Mouse (Mus musculus) right cerebral cortex, adult 18-20 months (tissue): ENCODE results near the gene Olfr1339.
A peak's percentile ranks its signal among the peaks of the same experiment; 100 is the strongest.

Experiments used
- DNase-seq: peaks from one replicate; pipeline ENCODE4 v3.0.0; 2022; ENCODE audit warnings: mixed read lengths

Olfr1339 gene

DNA sequence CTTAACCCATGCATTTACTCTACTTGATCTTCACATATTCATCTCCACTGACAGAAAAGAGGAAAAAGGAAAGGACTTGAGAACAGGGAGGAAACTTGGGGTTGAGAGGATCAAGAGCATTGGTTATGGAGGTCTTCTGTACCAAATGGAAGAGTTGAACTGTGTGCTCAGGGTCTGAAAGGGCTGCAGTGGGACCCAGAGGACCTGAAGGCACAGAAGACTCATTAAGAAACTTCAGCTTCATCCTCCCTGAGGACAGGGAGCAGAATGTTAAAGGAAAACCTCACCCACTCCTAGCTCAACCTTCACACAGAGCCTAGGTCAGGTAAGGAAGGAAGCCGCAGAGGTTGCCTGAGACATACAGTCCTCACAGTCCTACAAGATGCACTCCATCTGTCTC lies at the start of gene Olfr1339:
Olfr1339 (plus strand) TSS at position 301 of the 400 bp plus-strand sequence.
- no peak for DNase-seq

DNA sequence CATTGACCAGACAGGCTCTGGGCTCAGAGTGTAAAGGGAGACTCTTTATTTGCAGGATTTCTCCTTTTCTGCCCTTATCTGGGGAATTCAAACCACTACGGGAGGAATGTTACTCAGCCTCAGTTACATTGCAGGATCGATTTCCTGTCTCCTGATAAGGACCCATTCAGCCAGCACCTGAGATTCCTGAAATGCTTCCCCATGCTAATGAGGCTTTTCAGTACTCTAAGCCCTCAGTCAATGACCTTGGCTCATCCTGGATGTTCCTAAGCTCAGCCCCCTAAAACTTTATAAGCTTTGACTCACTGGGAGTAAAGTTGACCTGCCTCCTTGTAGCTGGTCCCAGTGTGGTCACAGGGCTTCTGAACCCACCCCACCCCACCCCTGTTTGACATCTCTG lies 44.9 kb upstream of the Olfr1339 start:
- DNase-seq = no peak

DNA sequence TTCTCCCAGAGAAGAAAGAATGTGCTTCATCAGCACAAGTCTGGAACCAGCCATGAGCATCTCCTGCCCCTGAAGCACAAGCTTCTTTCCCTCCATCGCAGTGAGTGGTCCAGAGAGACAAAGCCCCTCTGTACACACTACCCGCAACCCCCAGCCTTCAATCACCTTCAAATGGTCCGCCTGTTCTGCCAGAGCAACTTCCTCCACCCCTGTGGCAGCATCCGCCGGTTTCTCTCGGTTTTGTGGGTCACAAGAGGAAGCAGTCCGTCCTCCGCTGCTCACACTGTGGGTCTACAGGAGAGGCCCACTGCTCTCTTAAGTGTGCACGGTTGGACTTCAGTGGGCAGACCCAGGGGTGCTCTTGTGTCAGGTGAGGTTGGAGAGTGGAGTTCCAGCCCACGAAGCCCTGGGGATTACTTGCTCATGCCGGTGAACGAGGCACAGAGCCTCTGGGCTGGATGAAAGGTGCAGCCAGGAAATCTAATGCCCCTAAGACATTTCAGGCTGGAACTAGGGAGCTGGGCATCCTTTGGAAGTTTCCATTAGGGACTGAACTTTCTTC lies 39.5 kb upstream of the Olfr1339 start, which contains the start of gene Olfr1342:
Olfr1342 (minus strand) TSS at position 345 of the 562 bp plus-strand sequence.
- no peak for DNase-seq

DNA sequence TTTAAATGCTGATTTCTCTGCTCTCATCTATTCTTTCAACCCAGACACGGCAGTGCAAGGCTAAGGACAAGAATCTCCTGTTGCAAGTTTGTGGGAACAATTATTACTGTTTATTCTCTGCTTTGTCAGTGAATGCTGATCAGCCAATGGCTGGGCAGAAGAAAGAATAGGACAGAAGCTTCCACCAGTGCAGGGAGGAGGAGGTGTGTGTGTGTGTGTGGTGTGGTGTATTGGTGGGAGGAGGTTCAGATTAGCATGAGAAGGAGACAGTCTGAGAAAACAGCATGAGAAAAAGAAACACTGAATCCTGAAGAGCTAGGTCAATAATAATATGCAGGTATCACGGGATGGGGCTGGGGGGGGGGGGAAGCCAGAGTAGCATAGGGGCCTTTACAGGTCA lies 38.2 kb upstream of the Olfr1339 start:
- no peak for DNase-seq

DNA sequence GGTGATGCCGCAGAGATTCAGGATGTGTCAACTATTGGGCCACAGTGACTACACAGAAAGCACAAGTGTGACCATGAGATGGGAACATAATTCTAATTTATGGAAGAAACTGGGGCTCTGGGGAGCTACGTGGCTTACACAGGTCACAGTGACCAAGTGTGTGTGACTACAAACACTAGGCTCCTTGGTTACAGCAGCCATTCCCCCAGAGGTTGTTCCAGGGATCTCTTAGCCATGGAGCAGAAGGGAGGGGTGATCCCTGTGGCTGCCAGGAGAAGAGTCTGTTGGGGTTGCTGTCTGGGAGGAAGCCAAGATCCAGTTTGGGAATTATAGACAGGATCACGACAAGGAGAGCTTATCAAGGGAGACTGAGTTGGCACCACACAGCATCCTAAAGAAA lies 28.8 kb upstream of the Olfr1339 start, which contains the start of gene Olfr1341:
Olfr1341 (plus strand) TSS at position 301 of the 400 bp plus-strand sequence.
- DNase-seq = no peak

DNA sequence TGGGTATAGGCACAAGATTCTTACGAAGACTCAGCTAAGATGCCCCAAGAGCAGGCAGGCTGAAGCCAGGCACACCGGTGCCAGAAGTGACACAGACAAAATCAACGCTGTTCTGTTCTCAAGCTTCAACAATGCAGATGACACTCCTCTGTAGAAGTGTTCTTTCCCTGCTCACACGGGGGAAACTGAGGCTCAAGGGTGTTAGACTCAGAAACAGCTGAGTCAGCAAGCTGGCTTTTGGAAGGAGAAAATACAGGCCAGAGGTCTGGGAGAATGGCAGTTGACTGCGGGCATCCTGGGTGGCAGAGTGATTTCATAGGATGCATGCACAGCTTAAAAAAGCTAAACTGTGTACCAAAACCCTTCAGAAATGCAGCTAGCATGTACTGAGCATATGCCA lies 23.9 kb upstream of the Olfr1339 start:
- no peak for DNase-seq

DNA sequence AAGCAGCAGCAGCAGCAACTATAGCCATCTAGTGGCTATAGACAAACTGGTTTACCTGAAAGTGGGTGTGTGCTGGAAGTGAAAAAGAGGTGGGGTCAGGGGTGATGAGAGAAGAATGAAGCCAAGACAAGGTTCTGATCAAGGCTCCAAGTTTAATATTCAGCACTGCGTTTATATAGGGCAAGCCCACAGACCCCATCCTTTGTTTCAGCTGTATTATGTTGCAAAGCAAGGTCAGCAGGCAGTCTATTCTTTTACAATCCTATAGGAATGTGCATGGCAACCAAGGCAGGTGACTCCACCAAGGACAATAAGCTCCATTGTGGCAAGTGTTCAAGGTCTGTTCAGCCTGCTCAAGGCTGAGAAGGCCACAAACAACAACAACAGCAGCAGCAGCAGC lies 20.3 kb upstream of the Olfr1339 start:
- DNase-seq = no peak

DNA sequence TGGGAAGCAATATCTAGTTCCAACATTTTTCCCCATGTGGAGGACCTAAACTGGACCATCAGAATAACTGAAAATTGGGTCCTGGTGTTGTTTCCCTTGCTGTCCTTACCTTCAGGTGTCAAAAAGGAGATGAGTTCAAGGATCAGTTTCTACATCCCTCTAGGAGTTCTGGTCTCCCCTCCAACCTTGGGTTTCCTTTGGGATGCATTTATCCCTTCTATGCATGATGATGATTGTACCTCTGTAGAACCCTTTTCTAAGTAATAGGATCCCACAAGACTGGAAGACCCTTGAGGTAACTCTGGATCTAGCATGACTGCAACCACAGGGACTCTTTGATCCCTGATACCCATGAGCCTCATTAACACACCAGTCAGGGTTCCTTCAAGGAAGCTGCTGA lies 12.1 kb upstream of the Olfr1339 start, which contains the start of gene Olfr1340:
Olfr1340 (plus strand) TSS at position 301 of the 400 bp plus-strand sequence.
- DNase-seq = no peak

DNA sequence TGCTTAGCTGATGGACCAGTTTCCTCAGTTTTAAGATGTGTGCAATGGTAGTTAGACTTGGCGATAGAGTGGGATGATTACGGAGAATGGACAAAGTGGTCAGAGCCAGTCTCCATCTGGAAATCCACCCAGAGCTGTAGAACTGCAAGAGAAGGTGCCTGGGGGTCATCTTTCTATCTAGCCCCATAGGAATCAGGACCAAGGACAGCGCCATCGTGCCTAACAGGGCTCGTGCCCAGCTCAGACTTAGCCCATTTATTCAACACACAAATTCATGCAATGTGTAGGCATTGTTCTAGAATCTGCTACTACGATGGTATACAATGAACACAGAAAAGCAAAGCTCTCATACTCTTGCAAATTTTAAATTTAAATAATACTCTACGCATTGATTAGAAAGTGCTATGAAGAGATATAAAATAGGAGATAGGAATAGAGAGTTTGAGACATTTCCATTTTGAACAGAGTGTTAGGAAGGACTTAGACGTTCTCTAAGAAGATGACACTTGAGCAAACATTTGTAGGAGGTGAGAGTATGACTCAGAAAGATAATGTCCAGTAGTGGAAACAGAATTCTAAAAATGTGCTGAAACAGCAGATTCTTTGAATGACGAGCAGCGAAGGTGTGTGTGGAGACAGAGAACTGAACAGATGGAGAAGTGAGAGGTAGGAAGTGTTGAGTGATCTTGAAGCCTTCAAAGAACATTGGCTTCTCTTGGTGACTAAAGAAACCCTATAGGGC lies 10.1 kb upstream of the Olfr1339 start:
- peak; percentile 5 for DNase-seq

DNA sequence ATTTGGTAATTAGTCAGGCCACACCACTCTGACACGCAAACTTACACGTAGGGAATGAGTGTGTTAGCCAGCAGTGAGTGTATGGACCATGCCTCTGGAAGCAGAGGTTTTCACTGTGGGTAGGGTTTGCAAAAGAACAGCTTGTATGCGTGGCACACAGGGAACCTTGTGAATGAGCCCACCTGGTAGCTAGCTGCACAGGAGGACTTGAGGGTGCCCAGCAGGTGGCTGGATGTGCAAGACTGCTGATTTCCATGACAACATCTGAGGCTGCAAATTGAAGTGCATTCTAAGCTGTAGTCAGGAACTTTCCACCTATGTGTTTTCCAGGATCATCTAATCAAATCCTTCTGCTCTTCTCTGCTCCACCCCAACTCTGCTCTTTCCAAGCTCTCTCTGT lies 7.6 kb downstream of the Olfr1339 start:
- no peak for DNase-seq

DNA sequence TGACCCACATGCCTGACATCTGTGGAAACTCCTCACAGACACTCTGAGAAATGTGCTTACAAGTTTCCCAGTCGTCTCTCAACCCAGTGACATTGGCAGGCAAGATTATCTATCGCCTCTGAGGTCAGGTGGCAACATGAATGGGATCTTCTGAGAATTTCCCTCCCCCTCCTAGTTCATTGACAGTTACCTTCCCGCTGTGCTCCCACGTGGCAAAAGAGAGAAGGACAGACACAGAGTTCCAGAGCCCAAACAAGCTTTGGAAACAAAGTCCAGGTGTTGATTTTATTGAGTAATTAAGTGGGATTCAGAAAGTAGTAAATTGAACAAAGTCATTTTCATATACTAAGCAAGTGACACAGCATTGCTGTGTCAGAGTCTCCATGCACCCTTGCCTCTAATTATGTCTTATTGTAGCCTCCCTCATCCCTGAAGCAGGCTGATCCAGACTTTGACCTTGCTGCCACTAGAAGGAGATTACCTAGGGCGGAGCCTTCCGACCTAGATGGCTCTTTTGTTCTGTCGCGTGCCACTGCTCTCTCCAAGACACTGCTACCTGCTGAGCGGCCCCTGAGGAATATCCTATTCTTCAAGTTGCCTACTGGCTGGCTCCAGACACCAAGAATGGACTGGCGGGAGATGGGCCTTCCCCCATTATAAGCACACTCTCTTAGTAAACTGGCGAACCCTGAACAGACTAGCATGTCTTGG lies 9.2 kb downstream of the Olfr1339 start:
- DNase-seq = no peak

DNA sequence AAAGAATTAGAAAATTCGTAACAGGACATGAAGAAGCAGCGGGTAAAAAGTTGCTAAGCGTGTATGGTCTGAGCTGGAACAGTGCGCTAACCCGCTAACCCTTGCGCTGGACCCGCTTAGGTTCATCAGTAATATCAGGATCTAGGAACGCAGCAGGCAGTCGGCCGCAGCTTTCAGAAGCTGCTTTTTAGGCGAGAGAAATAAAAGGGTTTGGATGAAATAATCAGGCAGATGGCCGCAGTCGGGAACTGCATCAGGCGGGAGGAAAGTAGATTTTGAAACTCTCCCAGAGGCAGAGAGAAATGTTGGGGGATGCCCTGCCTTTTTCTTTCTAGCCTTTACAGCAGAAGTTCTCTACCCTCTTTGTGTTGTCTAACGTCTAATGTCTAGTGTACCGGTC lies 9.9 kb downstream of the Olfr1339 start:
- DNase-seq = no peak

DNA sequence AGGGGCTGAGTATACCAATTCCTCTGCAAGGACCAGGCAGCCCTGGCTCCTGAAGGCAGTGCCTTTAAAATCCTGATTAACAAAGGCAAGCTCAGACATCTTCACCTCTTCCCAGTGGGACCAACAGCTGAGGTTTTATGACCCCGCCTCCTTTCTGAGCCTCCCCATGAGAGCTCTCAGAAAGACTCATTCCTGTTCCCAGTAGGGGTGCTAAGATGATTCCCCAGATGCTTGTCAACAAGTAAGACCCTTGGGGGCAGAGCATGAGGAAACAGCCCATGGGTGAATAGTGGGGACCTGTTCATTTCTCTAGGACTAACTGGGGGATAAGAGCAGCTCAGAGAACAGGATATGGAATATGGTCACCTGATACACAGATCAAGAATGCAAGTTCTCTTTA lies 26.7 kb downstream of the Olfr1339 start, which contains the start of gene Olfr1338:
Olfr1338 (minus strand) TSS at position 101 of the 400 bp plus-strand sequence.
- no peak for DNase-seq

DNA sequence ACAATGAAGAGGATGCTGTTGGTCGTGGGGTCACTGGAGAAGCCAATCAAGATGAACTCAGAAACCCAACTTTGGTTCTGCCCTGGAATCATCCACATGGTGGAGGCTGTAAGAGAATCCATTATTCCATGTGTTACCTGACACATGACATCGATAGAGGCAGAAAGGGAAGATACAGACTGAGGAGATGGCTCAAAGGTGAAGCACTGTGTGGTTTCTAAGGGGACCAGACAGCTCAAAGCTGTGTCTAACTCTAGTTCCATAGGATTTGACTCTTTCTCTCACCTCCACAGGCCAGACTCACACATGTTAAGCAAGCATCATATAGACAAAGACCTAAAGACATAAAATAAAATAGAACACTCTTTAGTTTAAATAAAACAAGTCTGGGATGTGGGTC lies 50.5 kb downstream of the Olfr1339 start, which contains the start of gene Olfr1337:
Olfr1337 (minus strand) TSS at position 101 of the 400 bp plus-strand sequence.
- DNase-seq = no peak
